Mouse (Mus musculus) midbrain, embryonic 13.5 days (tissue): ENCODE measurements at regions not wholly inside any gene's neighbourhood (a gene's known extent, or its start where the extent isn't known, plus 50 kb on each side); places are given as distances from the start of the nearest gene placed in this dataset.

ENCODE experiments used
- ATAC-seq: fragments of 200-750 bp; cut with Nextera tagmentation; 2 replicates; pipeline ENCODE4 v1.8.0; 2017; ENCODE audit warnings: mild to moderate bottlenecking, moderate TSS enrichment, moderate library complexity
- H3K27ac ChIP-seq: fragments of 300-500 bp; sonication (generic); 2 replicates; pipeline ENCODE4 v1.5.1; 2015; ENCODE audit warnings: inconsistent platforms, mild to moderate bottlenecking, moderate library complexity
- H3K27me3 ChIP-seq: fragments of 300-500 bp; sonication (generic); 2 replicates; pipeline ENCODE4 v1.6.1; 2015; ENCODE audit warnings: mild to moderate bottlenecking, inconsistent platforms
- H3K36me3 ChIP-seq: fragments of 300-500 bp; sonication (generic); 2 replicates; pipeline ENCODE4 v1.6.1; 2015; ENCODE audit warnings: mild to moderate bottlenecking, inconsistent platforms
- H3K4me1 ChIP-seq: fragments of 300-500 bp; sonication (generic); replicated peaks from 2 replicates; pipeline ENCODE4 v1.6.1; 2015; ENCODE audit warnings: inconsistent platforms
- H3K4me2 ChIP-seq: fragments of 300-500 bp; sonication (generic); replicated peaks from 2 replicates; pipeline ENCODE4 v1.6.1; 2015; ENCODE audit warnings: moderate library complexity, mild to moderate bottlenecking, inconsistent platforms
- H3K4me3 ChIP-seq: fragments of 300-500 bp; sonication (generic); replicated peaks from 2 replicates; pipeline ENCODE4 v1.5.1; 2015; ENCODE audit warnings: mild to moderate bottlenecking, inconsistent platforms
- H3K9ac ChIP-seq: fragments of 300-500 bp; sonication (generic); replicated peaks from 2 replicates; pipeline ENCODE4 v1.6.1; 2015; ENCODE audit warnings: mild to moderate bottlenecking, inconsistent platforms
- H3K9me3 ChIP-seq: fragments of 300-500 bp; sonication (generic); 2 replicates; pipeline ENCODE4 v1.6.1; 2016; ENCODE audit warnings: mild to moderate bottlenecking, inconsistent platforms
- WGBS: fragments of 180-500 bp; shearing (Covaris S2); methylation state at CpG from one replicate; pipeline ENCODE4 v1.1.7; 2015; 5-methylcytosine and 5-hydroxymethylcytosine counted together

- H3K9me3 ChIP-seq = no peaks in the 10 kb centered on the region
- H3K4me1 ChIP-seq = peaks cover 15% of the 10 kb centered on the region
Measured at GRCm38 (mm10) chr13:6153657-6154056, 292.4 kb downstream of the Klf6 start.

GRCm38 (mm10) chr13:6156191-6156590 lies 294.9 kb downstream of the Klf6 start:
- 71% methylated on average over 4 of the region's 4 CpGs for WGBS
- Histone ChIP-seq H3K36me3 (no peaks in the 10 kb centered on the region), H3K9ac (no peak overlapping the region), H3K9me3 (no peaks in the 10 kb centered on the region), H3K4me2 (no peak overlapping the region), H3K27ac (no peak overlapping the region), H3K27me3 (no peaks in the 10 kb centered on the region; the same call in 1 of the 2 replicates), H3K4me3 (no peak overlapping the region), H3K4me1 (peaks cover 25% of the 10 kb centered on the region)
- ATAC-seq = no peak

More at GRCm38 (mm10) chr13:6153657-6154056, 292.4 kb downstream of the Klf6 start:
- 90% methylated on average over 4 of the region's 4 CpGs for WGBS
- ATAC-seq = no peak
- Histone ChIP-seq H3K27me3 (no peaks in the 10 kb centered on the region; the same call in 1 of the 2 replicates), H3K9ac (no peak overlapping the region), H3K4me3 (no peak overlapping the region), H3K4me2 (no peak overlapping the region), H3K36me3 (no peaks in the 10 kb centered on the region), H3K27ac (no peak overlapping the region)

DNA sequence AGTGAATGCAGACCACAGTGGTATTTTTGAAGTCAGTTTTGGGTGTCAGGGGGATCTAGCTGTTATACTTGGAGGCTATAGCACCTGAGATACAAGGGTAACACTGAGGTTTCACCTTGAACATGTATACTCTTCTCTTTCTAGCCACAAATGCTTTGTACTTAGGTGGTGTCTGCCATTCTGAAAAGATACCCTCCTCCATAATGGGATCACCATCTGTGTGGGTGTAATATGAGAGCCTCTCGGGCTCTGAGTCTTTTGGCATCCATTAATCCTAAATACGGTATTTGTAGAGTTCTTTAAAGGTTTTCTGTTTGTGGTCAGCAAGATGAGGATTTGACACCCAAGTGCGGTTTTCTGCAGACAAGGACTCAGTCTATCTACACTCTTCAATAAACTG lies 295.7 kb downstream of the Klf6 start:
- no peaks in the 10 kb centered on the region for H3K9me3 ChIP-seq
- no peak overlapping the region for H3K9ac ChIP-seq
- no peak overlapping the region for H3K4me3 ChIP-seq
- 37% methylated on average over 3 of the region's 3 CpGs for WGBS
- peaks cover 25% of the 10 kb centered on the region for H3K4me1 ChIP-seq
- no peak for ATAC-seq
- H3K4me2 ChIP-seq = no peak overlapping the region
- no peak overlapping the region for H3K27ac ChIP-seq
- H3K27me3 ChIP-seq = no peaks in the 10 kb centered on the region; the same call in 1 of the 2 replicates
- H3K36me3 ChIP-seq = no peaks in the 10 kb centered on the region

DNA sequence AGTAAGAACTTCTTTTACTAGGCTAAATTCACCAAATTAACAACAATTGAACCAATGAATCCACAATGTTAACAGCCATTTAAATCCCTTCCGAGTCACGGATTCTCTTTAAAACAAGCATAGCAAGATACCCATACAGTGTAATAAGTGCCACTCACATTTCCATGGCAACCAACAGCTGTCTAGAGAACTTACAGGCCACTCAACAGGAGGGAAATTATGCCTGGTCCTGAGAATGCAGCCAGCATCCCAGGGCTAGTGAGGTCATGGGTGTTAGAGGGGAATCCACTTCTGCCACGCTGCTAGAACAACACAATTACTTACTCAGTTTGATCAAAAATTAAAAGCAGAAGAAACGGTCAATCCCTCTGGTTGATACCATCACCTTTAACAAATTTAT lies 296.7 kb downstream of the Klf6 start:
- 6% methylated on average over 4 of the region's 4 CpGs for WGBS
- Histone ChIP-seq H3K36me3 (no peaks in the 10 kb centered on the region), H3K4me2 (no peak overlapping the region), H3K27ac (no peak overlapping the region), H3K9me3 (no peaks in the 10 kb centered on the region), H3K4me3 (no peak overlapping the region), H3K4me1 (peaks cover 25% of the 10 kb centered on the region), H3K27me3 (no peaks in the 10 kb centered on the region; the same call in 1 of the 2 replicates), H3K9ac (no peak overlapping the region)
- peak; percentile 90 for ATAC-seq

DNA sequence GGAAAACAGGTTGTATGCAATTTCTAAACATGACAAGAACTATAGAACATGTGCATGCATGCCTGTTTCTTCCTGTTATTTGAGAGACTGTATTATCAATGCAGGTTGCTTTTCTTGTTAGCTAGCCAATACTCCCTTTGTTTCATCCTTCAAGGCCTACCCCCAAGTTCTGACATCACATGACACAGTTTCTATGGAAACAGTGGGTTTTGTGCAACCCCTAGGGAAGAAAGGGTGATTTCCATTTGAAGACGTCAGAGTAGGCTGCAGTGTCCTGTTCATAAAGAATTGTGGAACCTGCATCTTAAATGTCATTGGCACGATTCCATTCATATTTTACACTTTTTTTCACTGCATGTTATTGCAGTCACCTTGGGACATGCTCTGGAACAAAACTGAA lies 298.1 kb downstream of the Klf6 start:
- WGBS = 13% methylated on average over 2 of the region's 2 CpGs
- peaks cover 25% of the 10 kb centered on the region for H3K4me1 ChIP-seq
- H3K4me2 ChIP-seq = no peak overlapping the region
- no peak overlapping the region for H3K27ac ChIP-seq
- H3K9ac ChIP-seq = no peak overlapping the region
- ATAC-seq = peak; percentile 85
- no peaks in the 10 kb centered on the region for H3K36me3 ChIP-seq
- no peaks in the 10 kb centered on the region for H3K9me3 ChIP-seq
- no peaks in the 10 kb centered on the region for H3K27me3 ChIP-seq
- H3K4me3 ChIP-seq = no peak overlapping the region

- 93% methylated on average over 4 of the region's 4 CpGs for WGBS
- no peak overlapping the region for H3K9ac ChIP-seq
- H3K4me3 ChIP-seq = no peak overlapping the region
- H3K27me3 ChIP-seq = no peaks in the 10 kb centered on the region
- no peaks in the 10 kb centered on the region for H3K9me3 ChIP-seq
- no peaks in the 10 kb centered on the region for H3K36me3 ChIP-seq
- H3K4me2 ChIP-seq = no peak overlapping the region
- no peak for ATAC-seq
- H3K27ac ChIP-seq = no peak overlapping the region
- no peaks in the 10 kb centered on the region for H3K4me1 ChIP-seq
Measured at GRCm38 (mm10) chr13:6165916-6166315, 304.6 kb downstream of the Klf6 start.

DNA sequence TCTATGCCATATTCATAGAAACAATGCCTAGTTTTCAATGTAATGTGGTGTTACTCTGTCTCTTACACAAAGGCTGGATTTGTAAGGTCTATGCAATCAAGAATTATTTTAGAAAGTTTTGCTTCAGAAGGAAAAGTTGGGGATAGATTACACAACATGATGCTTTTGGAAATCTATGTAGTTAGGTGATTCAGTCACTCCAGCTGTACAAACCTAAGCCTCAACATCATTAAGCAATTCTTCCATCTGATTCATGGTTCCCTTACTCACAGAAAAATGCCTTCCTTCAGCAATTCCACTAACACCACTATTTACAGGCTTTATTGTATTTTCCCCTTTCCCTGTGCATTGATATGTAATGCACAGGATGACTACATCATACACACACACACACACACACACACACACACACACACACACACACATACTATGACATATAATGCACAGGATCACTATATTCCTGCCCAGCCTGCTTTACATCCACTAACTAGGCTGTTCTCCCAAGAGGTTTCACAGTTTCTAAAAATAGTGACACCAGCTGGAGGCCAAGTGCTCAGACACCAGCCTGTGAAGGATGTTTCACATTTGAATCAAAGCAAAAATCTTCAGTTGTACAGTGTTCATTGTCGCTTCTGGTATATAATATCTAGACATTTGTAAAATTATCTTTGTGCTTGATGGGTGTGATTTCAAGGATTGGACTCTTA lies 305.9 kb downstream of the Klf6 start:
- Histone ChIP-seq H3K9me3 (no peaks in the 10 kb centered on the region), H3K27ac (no peak overlapping the region), H3K36me3 (no peaks in the 10 kb centered on the region), H3K4me3 (no peak overlapping the region), H3K27me3 (no peaks in the 10 kb centered on the region), H3K9ac (no peak overlapping the region), H3K4me2 (no peak overlapping the region), H3K4me1 (no peaks in the 10 kb centered on the region)
- ATAC-seq = no peak
- 85% methylated on average over 1 of the region's 1 CpGs for WGBS

GRCm38 (mm10) chr13:6173095-6173494 lies 311.8 kb downstream of the Klf6 start:
- peak; percentile 55; the same call in 1 of the 2 replicates for ATAC-seq
- H3K27me3 ChIP-seq = no peaks in the 10 kb centered on the region
- no peak overlapping the region for H3K4me2 ChIP-seq
- 0 out of 2 replicates have a peak, but pooled peaks cover 2% of the 10 kb centered on the region for H3K4me1 ChIP-seq
- H3K27ac ChIP-seq = no peak overlapping the region
- H3K9ac ChIP-seq = no peak overlapping the region
- no peak overlapping the region for H3K4me3 ChIP-seq
- no peaks in the 10 kb centered on the region for H3K9me3 ChIP-seq
- no peaks in the 10 kb centered on the region for H3K36me3 ChIP-seq

DNA sequence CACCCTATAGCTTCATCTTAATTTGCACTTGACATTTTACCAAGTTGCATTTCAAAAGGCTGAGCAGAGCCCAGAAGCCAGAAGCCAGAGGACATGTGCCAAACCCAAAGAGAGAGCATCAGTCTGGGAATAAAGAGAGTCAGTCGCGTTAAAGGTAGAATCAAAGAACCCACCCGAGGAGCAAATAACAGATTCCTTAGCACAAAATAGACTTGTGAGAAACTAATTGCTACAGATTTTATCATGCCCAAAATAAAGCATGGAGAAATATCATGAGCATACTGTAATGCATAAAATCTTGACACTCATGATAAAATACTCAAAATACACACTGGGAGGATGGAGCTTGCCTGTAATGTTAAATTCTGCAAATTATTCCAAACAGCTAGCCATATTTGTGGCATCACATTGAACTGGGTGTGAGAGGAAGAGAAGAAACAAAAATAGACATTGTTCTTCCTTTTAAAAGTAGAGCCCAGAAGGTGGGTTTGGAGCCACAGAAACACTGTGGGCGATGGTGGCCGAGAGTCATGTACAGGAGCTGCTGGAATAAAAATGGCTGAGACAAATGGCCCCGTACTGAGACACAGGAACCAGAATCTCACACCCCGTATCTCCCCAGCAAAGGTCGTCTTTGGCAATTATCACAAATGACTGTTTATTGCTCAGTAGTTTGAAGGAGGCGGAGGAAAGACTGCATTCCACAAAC lies 317.2 kb downstream of the Klf6 start:
- Histone ChIP-seq H3K9me3 (no peaks in the 10 kb centered on the region), H3K27ac (no peak overlapping the region), H3K4me2 (no peak overlapping the region), H3K36me3 (no peaks in the 10 kb centered on the region), H3K4me3 (no peak overlapping the region), H3K9ac (no peak overlapping the region), H3K27me3 (no peaks in the 10 kb centered on the region), H3K4me1 (no peaks in the 10 kb centered on the region)
- 74% methylated on average over 9 of the region's 9 CpGs for WGBS
- ATAC-seq = no peak

DNA sequence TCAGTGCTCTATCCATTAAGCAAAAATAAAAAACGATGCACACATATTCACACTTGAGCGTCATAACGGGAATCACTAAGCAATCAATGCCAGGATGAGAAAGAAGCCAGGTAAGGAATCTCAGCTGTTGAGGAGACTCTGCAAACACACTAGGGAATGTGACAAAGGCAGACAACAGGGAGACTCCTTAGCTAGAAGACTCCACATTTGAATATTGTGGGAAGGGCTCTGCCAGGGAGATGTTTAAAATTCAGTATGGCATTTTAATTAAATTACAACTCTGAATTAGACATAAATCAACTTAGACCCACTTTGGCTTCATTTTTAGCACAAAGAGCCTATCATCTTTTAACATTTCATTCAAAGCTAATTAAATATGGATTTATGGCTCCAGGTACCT lies 327.9 kb downstream of the Klf6 start:
- Histone ChIP-seq H3K9me3 (no peaks in the 10 kb centered on the region), H3K4me3 (no peak overlapping the region), H3K9ac (no peak overlapping the region), H3K4me2 (no peak overlapping the region), H3K27me3 (no peaks in the 10 kb centered on the region), H3K36me3 (no peaks in the 10 kb centered on the region), H3K27ac (no peak overlapping the region), H3K4me1 (peaks cover 12% of the 10 kb centered on the region)
- ATAC-seq = no peak
- WGBS = 69% methylated on average over 3 of the region's 3 CpGs

GRCm38 (mm10) chr13:6189566-6189965 lies 328.3 kb downstream of the Klf6 start:
- H3K27ac ChIP-seq = no peak overlapping the region
- 31% methylated on average over 7 of the region's 7 CpGs for WGBS
- no peak overlapping the region for H3K9ac ChIP-seq
- ATAC-seq = no peak
- peaks cover 17% of the 10 kb centered on the region for H3K4me1 ChIP-seq
- no peaks in the 10 kb centered on the region for H3K27me3 ChIP-seq
- H3K36me3 ChIP-seq = no peaks in the 10 kb centered on the region
- H3K9me3 ChIP-seq = no peaks in the 10 kb centered on the region
- H3K4me2 ChIP-seq = no peak overlapping the region
- H3K4me3 ChIP-seq = no peak overlapping the region

DNA sequence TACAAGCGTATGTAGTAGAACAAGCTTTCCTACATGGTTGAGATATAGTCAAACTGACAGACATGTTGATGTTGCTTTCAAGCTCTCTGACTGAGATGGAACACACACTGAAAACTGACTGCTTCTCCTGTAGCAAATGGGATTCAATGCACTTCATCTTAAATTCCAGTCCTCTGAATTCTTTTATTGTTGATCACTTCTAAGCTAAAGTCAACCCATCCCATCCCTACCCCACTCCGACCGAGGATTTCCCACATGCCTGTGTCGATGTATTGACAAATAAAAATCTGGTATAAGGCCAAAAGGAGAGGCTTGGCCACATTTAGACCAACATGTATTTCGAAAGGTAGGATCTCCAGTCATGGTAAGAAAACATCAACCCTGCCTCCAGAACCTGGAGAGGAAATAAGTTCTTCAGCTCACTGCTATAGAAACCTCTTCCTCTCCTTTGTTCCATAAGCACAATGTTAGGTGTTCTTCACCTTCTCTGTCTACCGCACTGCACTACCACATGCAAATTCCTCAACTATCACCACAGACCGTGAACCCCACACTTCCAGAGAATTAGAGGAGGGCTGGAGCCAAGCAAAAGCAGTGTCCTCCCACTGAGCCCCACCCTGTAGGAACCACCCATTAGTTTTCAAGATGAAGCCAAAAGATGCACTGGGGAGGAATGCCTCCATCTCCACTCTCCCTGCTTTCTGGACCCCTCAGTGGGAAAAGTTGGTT lies 330.1 kb downstream of the Klf6 start:
- Histone ChIP-seq H3K9ac (no peak overlapping the region), H3K4me1 (peaks cover 17% of the 10 kb centered on the region), H3K27me3 (no peaks in the 10 kb centered on the region), H3K4me2 (no peak overlapping the region), H3K36me3 (no peaks in the 10 kb centered on the region), H3K9me3 (no peaks in the 10 kb centered on the region), H3K4me3 (no peak overlapping the region), H3K27ac (no peak overlapping the region)
- ATAC-seq = peak; percentile 22; the same call in 1 of the 2 replicates
- 81% methylated on average over 7 of the region's 7 CpGs for WGBS
